Mouse (Mus musculus): ENCODE measurements at regions not wholly inside any gene's neighbourhood (a gene's known extent, or its start where the extent isn't known, plus 50 kb on each side); places are given as distances from the start of the nearest gene placed in this dataset.
A peak's percentile ranks its signal among the peaks of the same experiment; 100 is the strongest.

DNA sequence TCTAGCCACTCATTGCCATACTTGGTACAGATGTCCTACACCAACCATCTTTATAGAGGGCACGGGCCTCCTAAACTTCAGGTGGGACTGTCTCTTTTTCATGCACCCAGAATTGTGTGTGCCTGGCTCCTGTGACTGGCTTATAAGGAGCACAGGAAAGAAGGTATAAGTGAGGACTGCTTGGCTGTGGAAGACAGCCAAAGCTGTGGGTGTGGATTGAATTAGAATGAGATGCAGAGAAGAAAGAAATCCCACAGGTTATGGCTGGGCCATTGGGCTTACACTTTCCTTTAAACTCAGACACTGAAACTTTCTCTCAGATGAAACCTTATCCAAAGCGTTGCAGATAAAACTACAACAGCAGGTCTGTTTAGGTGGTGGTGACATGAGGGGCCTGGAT is 239.5 kb upstream of the Fam160b2 start:
- ATAC-seq = no peak
- Histone ChIP-seq H3K4me1 (peaks cover 8% of the 10 kb centered on the region), H3K36me3 (ENCODE audit: poor library complexity, severe bottlenecking) (no peaks in the 10 kb centered on the region), H3K27me3 (no peaks in the 10 kb centered on the region), H3K4me2 (no peak overlapping the region), H3K4me3 (no peak overlapping the region), H3K9ac (no peak overlapping the region), H3K27ac (no peak overlapping the region), H3K9me3 (replicated peaks) (no peaks in the 10 kb centered on the region)
- WGBS = 92% methylated on average over 2 of the region's 2 CpGs

DNA sequence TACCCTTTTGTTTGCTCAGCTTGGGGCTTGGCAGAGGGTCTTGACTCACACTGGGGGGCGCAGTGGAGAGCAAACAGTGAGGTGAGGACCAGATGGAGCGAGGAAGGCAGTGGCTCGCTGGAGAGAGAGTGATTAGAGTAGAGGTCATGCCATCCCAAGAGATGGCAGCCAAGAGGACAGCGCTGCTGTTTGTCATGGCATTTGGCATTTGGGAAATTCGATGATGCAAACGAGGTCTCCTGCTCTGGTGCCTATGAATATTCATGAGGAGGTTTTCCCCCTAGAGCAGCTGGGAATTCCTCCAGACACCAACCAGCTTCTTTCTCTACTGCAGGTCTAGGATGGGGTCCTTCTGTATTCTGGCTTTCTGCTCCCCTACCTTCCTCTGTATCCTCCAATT is 237.9 kb upstream of the Fam160b2 start:
- Histone ChIP-seq H3K36me3 (ENCODE audit: poor library complexity, severe bottlenecking) (no peaks in the 10 kb centered on the region), H3K4me3 (no peak overlapping the region), H3K27ac (no peak overlapping the region), H3K27me3 (no peaks in the 10 kb centered on the region), H3K4me2 (peak overlapping the region; percentile 39), H3K9ac (no peak overlapping the region), H3K9me3 (replicated peaks) (no peaks in the 10 kb centered on the region), H3K4me1 (peaks cover 8% of the 10 kb centered on the region)
- ATAC-seq = peak; percentile 61
- 9% methylated on average over 6 of the region's 6 CpGs for WGBS

DNA sequence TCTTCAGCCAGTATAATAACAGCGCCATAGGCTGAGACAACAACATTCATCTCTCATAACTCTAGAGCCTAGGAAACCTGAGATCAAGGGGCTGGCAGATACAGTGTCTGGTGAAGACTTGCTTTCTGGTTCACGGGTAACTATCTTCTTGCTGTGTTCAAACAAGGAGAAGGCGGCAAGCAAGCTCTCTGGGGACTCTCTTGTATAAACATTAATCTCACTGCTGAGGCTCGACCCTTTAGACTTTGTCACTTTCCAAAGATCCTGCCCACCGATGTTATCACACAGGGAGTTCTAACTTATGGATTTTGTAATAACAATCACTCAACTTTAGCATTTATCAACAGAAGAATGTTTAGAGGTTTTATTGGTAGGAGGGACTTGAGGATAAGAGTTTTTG is 233.6 kb upstream of the Fam160b2 start:
- Histone ChIP-seq H3K4me3 (no peak overlapping the region), H3K4me2 (no peak overlapping the region), H3K36me3 (ENCODE audit: poor library complexity, severe bottlenecking) (no peaks in the 10 kb centered on the region), H3K9ac (no peak overlapping the region), H3K27me3 (no peaks in the 10 kb centered on the region), H3K9me3 (replicated peaks) (no peaks in the 10 kb centered on the region), H3K27ac (peak overlapping the region; percentile 61; the same call in 1 of the 2 replicates), H3K4me1 (peaks cover 8% of the 10 kb centered on the region)
- ATAC-seq = peak; percentile 11; the same call in 1 of the 2 replicates
- WGBS = 81% methylated on average over 5 of the region's 5 CpGs

DNA sequence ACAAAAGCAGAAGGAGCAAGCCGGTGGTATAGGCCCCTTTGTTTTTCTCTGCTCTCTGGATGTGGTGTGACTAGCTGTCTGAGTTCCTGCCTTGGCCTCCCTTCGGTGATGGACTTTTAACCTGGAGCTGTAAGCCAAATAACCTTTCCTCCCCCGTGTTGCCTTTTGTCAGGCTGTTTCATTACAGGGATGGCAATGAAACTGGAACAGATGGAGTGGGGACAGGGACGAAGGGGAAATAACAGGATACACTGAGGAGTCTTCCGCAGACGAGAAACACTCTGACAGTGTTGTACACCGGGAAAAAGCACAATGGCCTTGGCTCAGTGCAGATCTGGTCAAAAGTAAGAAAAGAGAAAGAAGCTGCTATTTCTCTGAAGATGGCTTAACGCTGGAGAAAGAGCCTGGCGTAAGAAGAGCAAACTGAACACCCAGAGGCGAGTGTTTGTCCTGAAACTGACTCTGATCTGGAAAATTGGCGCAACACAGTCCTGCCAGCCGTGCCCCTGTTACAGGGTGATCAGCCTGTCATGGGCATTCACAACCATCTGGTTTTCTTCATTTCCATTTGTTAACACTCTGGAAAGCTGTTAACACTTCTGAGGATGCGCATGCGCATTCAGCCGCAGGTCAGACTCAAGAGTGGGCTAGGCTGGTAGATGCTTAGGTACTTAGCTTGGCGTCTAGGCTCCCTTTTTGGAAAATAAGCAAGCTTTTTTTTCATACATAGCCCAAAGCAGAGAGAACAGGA is 233.0 kb upstream of the Fam160b2 start:
- Histone ChIP-seq H3K4me2 (no peak overlapping the region), H3K4me1 (peaks cover 5% of the 10 kb centered on the region), H3K27me3 (no peaks in the 10 kb centered on the region), H3K27ac (peak overlapping the region; percentile 61), H3K4me3 (no peak overlapping the region), H3K9me3 (replicated peaks) (no peaks in the 10 kb centered on the region), H3K9ac (no peak overlapping the region), H3K36me3 (ENCODE audit: poor library complexity, severe bottlenecking) (no peaks in the 10 kb centered on the region)
- peak; percentile 83 for ATAC-seq
- 70% methylated on average over 16 of the region's 16 CpGs for WGBS

DNA sequence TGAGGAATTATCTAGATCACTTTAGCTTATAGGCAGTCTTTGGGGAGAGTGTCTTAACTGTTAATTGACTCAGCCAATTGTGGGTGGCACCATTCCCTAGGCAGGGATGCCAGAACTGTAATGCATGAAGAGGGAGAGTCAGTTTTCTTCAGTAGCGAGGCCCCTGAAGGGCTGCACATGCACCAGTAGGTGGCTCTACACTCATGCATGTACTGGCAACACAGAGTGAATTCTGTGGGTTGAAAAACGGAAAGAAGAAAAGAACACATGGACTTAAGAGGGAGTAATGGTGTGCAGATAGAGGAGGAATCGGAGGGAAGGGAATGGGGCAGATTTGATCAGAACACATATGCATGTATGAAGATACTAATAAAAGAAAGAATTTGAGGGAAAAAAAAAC is 232.4 kb upstream of the Fam160b2 start:
- no peak overlapping the region for H3K4me3 ChIP-seq
- no peaks in the 10 kb centered on the region for H3K9me3 ChIP-seq (replicated peaks)
- no peak overlapping the region for H3K9ac ChIP-seq
- H3K27me3 ChIP-seq = no peaks in the 10 kb centered on the region
- no peak overlapping the region for H3K27ac ChIP-seq
- 64% methylated on average over 3 of the region's 3 CpGs for WGBS
- no peak for ATAC-seq
- no peaks in the 10 kb centered on the region for H3K4me1 ChIP-seq
- H3K36me3 ChIP-seq (ENCODE audit: poor library complexity, severe bottlenecking) = no peaks in the 10 kb centered on the region
- H3K4me2 ChIP-seq = no peak overlapping the region
